Mouse (Mus musculus) lung, postnatal 10 days (tissue): ENCODE measurements at regions not wholly inside any gene's neighbourhood (a gene's known extent, or its start where the extent isn't known, plus 50 kb on each side); places are given as distances from the start of the nearest gene placed in this dataset.

Experiments used
- DNase-seq: peaks from one replicate; pipeline ENCODE4 v3.0.0; 2021

- peak; percentile 2 for DNase-seq
These were observed 246.7 kb downstream of the H2al1j start for GRCm38 (mm10) chrX:11574354-11574753.

GRCm38 (mm10) chrX:11575571-11575970, 247.9 kb downstream of the H2al1j start:
- no peak for DNase-seq

- DNase-seq: peak; percentile 6
These were observed 248.7 kb downstream of the H2al1j start for GRCm38 (mm10) chrX:11576287-11576686.

- DNase-seq: no peak
These were observed 249.7 kb downstream of the H2al1j start for GRCm38 (mm10) chrX:11577294-11577693.

- DNase-seq: no peak
These were observed 257.7 kb downstream of the H2al1j start for GRCm38 (mm10) chrX:11585353-11585752.

- DNase-seq: peak; percentile 33
These were observed 264.0 kb downstream of the H2al1j start for GRCm38 (mm10) chrX:11591391-11592187.

- DNase-seq: peak; percentile 20
These were observed 266.9 kb downstream of the H2al1j start for GRCm38 (mm10) chrX:11594542-11594941.

GRCm38 (mm10) chrX:11597548-11597947, 269.9 kb downstream of the H2al1j start:
- DNase-seq: no peak

GRCm38 (mm10) chrX:11614237-11614636, 286.6 kb downstream of the H2al1j start:
- peak; percentile 66 for DNase-seq

GRCm38 (mm10) chrX:11621045-11621763, 293.6 kb downstream of the H2al1j start:
- DNase-seq: peak; percentile 74

- no peak for DNase-seq
These were observed 298.8 kb downstream of the H2al1j start for GRCm38 (mm10) chrX:11626274-11626878.

- DNase-seq: no peak
These were observed 301.7 kb downstream of the H2al1j start for GRCm38 (mm10) chrX:11629362-11629761.

- peak; percentile 51 for DNase-seq
These were observed 302.3 kb downstream of the H2al1j start for GRCm38 (mm10) chrX:11629906-11630305.

GRCm38 (mm10) chrX:11631186-11631913, 303.7 kb downstream of the H2al1j start:
- DNase-seq: no peak

GRCm38 (mm10) chrX:11632011-11632410, 304.4 kb downstream of the H2al1j start:
- no peak for DNase-seq

- DNase-seq: peak; percentile 35
These were observed 306.2 kb downstream of the H2al1j start for GRCm38 (mm10) chrX:11633823-11634222.

GRCm38 (mm10) chrX:11644484-11644883, 316.9 kb downstream of the H2al1j start:
- no peak for DNase-seq

- DNase-seq: no peak
These were observed 319.3 kb downstream of the H2al1j start for GRCm38 (mm10) chrX:11646681-11647526.

- no peak for DNase-seq
These were observed 319.9 kb downstream of the H2al1j start for GRCm38 (mm10) chrX:11647527-11647836.

GRCm38 (mm10) chrX:11653336-11653735, 325.7 kb downstream of the H2al1j start:
- DNase-seq: no peak

- DNase-seq: no peak
These were observed 327.4 kb downstream of the H2al1j start for GRCm38 (mm10) chrX:11654976-11655375.

GRCm38 (mm10) chrX:11655466-11655865, 327.8 kb downstream of the H2al1j start:
- no peak for DNase-seq
